Comparison of ENCODE assay signal across 9 mouse cellular contexts in the genomic region with DNA sequence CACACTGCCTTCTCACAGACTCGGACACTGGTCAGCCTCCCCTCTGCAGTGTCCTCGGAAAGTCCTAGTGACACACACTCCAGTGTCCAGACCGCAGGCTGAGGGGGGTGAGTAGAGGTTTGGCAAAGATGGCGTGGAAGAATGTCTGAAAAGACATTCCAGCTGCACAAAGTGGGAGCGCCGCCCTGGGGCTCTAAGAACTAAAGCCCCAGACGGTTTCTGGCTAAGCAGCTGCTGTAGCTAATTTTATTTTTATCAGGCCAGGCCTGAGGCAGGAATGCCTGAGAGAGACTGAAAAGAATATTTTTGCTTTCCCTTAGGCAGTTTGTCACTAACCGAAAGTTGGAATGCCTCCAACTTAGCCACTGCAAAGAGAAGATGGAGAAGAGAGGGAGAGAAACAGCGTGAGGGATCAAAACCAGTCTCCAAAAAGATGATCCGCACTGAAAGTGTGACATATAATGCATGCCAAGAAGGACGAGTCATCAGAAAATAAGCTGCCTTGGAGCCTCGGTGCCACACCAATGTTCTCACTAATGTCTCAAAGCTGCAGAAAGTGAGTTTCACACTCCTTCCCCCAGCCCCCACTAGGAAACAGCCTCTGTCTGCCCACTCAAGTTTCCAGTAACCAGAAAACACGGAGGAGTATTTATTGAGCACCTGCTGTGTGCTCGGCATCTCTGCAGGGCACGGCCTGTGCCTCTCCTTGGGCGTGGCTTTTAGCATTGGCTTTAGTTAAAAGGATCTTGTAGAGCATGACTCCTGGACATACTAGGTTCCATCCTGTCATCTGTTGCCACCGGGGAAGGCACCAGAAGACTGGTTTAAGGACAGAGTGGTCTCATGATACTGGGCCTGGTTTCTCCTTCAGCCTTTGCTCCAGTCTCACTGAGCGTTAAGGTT. TPM values are rescaled to one million over a fixed set of nuclear protein-coding genes. Genes with fewer than 3 reads are reported as not detected.
DNase-seq lines count a peak whose midpoint lies in the region; ATAC-seq and TF ChIP-seq lines count a peak whose summit lies in the region.
"Had no signal": no experiment of that assay in that cellular context is flagged by ENCODE, and none has a peak within 500 bp of the region (broad histone marks: within the 10 kb centered on the region; RNA-seq: fewer than 3 reads in every experiment).

No protein-coding gene starts in this region.

- no peaks in the 10 kb centered on the region for H3K27me3 ChIP-seq in Patski
- H3K27me3 ChIP-seq: neural tube, embryonic 13.5 days had no signal

- CTCF ChIA-PET in Patski (lab: Charles Lee) = interaction anchor here (0.6 to 1.0 kb wide), 3 partner anchors 9 to 38 kb away, joined by 3 read pairs; no protein-coding TSS in a partner anchor

- TF ChIP-seq CTCF in Patski (IDR thresholded peaks at IDR 0.05) = no peak

- peak; percentile 91 for ATAC-seq in Patski
- peak; percentile 74 for ATAC-seq in frontal cortex, adult (ENCODE audit: low TSS enrichment)

- intact Hi-C loops in heart, postnatal 14 days (cut with DNase I) = no loop called here
- intact Hi-C loops in left cerebral cortex, postnatal 25 days (cut with DNase I) = loop anchor here (2.0 kb wide), 1 partner anchor 71 kb away; a partner anchor contains a TSS

- POLR2A ChIA-PET in Patski (lab: Charles Lee) = interaction anchor here (0.6 to 1.3 kb wide), 3 partner anchors 10 to 46 kb away, joined by 4 to 6 read pairs (median 5); no protein-coding TSS in a partner anchor

- in situ Hi-C loops in Patski (cut with MboI; ENCODE audit: low pct_unique_long_range_greater_than_20kb) = no loop called here

- DNase-seq in cerebellum, adult 9-10 months = peak; percentile 9
- no peak for DNase-seq in cerebellum, postnatal 14 days
- DNase-seq in Patski (ENCODE audit: low read depth, low spot score) = peak; percentile 88
- peak; percentile 61 to 71 for DNase-seq in heart, postnatal 14 days
- peak; percentile 56 to 77 for DNase-seq in left cerebral cortex, postnatal 25 days (ENCODE audit: low spot score in 2 of 2)
- DNase-seq in right cerebral cortex, postnatal 10 days (ENCODE audit: low spot score in 2 of 2) = peak; percentile 57 to 74
- DNase-seq in spleen, postnatal 10 days (ENCODE audit: low spot score in 2 of 2) = no peak

RNA-seq across cellular contexts. Expression of a gene that starts 24.5 kb away (rescaled TPM):
- polyA plus RNA-seq in Patski (2021) = 3.8 TPM
- 10 to 100 TPM; 10.6 to 11.9 TPM for total RNA-seq in heart, postnatal 14 days (2021)
- 10 to 100 TPM; 20.6 to 21.7 TPM for total RNA-seq in left cerebral cortex, postnatal 25 days (2021)

RNA-seq across cellular contexts. Expression of a gene that starts 34.9 kb away (rescaled TPM):
- 2.8 TPM for polyA plus RNA-seq in Patski (2021)
- 1 to 10 TPM; 4.9 to 5.2 TPM for total RNA-seq in heart, postnatal 14 days (2021)
- 10 to 100 TPM in 1 of 2 experiments, 1 to 10 TPM in 1; 9.7 to 10.5 TPM for total RNA-seq in left cerebral cortex, postnatal 25 days (2021)

Comparison
In these comparisons a context has a peak if more than half of its experiments do, and no peak if none do; other contexts are left out.
1. DNase-seq: peak in cerebellum, adult 9-10 months (single experiment), Patski (single experiment), heart, postnatal 14 days (2 of 2), left cerebral cortex, postnatal 25 days (2 of 2) and right cerebral cortex, postnatal 10 days (2 of 2); none in cerebellum, postnatal 14 days (0 of 2) and spleen, postnatal 10 days (0 of 2).